Mouse (Mus musculus) skeletal muscle tissue, adult 2 months (tissue): ENCODE data around the gene Tm2d3.

Source experiments
- DNase-seq: peaks from one replicate; pipeline ENCODE4 v3.0.0-alpha.2; 2012; ENCODE audit warnings: low read depth, low spot score

Tm2d3 gene

DNA sequence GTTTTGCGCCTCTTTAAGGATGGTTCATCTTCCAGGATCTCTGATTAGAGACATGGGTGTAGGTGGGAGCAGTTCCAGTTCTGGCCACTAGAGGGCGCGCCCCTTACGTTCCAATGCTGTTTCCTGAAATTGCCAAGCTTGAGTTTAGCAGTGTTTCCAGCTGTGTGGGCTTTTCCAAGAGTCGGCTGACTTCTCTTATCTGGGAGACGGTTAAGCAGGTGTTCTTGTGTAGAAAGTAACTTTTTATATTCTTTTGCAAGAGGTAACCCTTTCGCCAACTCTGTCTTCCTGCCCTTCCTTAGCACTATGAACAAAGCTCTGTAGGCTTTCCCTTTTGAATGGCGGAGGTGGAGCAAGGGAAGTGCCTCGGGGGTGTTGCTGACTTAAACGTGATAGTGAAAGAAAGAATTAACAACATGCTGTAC lies 13.9 kb downstream of the Tm2d3 start:
- DNase-seq: peak; percentile 58

- DNase-seq: no peak
Observed at GRCm38 (mm10) chr7:65708506-65708905, 17.5 kb downstream of the Tm2d3 start.

DNA sequence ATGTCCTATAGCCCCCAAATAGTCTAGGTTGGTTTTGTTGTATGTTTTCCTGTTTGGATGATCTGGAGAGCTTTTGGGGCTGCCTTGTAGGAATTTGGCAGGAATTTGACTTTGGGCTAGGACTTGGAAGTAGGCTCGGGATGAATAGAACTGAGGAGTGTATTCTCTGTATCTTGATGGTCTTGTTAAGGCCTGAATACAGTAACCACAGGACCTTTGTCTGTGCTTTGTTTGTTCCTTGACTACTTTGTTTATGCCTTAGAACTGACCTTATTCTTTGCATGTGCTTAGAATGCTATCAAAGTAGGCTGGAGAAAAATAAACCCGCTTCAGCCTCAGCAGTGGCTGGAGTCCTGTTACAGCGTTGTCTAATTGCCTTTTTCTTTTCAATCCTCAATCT lies 19.3 kb downstream of the Tm2d3 start:
- DNase-seq: no peak

GRCm38 (mm10) chr7:65713782-65714181 lies 22.8 kb downstream of the Tm2d3 start:
- no peak for DNase-seq

DNA sequence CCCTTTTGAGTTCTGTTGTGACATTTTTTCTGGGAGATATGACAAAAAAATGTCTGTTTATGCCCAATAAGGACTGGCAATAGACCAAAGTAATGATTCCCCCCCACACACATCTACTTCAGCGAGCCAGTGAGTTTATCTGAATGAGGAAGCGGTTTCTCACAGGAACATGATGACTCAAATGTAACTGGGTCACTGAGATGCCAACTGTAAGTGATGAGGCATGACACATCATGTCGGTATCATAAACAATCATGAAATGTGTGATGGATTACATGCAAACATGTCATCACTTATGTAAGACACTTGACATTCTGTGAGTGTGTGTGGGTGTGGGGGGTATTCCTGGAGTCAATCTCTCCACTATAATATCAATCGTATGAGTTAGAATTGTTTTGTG lies 23.3 kb downstream of the Tm2d3 start:
- no peak for DNase-seq

DNA sequence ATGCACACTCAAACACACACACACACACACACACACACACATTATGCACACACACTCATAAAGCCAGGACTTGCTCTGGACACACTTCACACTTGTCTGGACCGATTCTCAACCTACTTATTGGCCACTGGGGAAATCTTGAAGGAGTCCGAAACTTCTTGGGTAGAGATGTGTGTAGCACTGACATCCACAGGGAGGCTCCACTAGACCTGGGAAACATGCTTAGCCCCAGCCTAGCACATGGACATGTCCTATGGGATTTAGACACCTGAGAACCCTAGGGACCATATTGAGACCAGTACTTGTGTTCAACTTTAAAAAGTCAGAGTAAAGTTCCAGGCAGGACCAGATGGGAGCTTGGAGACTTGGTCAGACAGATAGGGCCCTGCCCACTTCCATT lies 43.1 kb downstream of the Tm2d3 start:
- no peak for DNase-seq

DNA sequence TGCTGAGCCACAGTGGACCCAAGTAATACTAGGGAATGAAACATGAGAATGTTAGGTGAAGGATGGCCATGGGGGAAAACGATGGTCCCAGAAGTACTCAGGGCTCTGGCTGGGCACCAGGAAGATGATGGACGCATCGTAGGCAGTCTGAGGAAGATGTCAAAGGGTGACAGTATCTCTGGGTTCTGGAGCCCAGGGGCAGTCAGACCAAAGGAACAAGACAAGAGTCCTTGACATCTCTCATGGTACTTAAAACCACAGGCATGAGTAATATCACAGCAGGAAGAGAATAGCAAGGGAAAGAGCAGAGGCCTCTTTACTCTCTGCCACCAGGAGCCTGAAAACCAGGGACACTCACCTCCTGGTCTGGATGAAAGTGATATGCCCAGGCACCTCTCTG lies 44.3 kb downstream of the Tm2d3 start:
- DNase-seq: no peak

- peak; percentile 43 for DNase-seq
Observed at GRCm38 (mm10) chr7:65737286-65738040, 46.5 kb downstream of the Tm2d3 start.

DNA sequence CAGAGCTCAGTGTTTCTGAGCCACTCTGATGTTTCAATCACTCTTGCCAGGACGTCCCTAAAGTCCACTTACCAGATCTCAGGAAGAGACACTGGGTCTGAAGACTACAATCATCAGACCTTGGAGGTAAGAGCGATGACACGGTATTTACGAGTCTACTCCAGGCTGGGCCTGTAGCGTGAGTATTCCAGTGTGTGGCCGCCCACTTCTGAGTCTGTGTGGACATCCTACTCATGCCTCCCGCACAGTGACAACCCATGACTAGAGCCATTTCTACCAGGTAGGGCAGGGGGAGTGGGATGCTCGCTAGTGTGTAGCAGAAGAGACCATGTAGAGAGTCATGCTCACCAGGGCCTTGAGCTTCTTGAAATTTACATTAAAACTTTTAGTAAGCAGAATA lies 51.9 kb downstream of the Tm2d3 start:
- no peak for DNase-seq

DNA sequence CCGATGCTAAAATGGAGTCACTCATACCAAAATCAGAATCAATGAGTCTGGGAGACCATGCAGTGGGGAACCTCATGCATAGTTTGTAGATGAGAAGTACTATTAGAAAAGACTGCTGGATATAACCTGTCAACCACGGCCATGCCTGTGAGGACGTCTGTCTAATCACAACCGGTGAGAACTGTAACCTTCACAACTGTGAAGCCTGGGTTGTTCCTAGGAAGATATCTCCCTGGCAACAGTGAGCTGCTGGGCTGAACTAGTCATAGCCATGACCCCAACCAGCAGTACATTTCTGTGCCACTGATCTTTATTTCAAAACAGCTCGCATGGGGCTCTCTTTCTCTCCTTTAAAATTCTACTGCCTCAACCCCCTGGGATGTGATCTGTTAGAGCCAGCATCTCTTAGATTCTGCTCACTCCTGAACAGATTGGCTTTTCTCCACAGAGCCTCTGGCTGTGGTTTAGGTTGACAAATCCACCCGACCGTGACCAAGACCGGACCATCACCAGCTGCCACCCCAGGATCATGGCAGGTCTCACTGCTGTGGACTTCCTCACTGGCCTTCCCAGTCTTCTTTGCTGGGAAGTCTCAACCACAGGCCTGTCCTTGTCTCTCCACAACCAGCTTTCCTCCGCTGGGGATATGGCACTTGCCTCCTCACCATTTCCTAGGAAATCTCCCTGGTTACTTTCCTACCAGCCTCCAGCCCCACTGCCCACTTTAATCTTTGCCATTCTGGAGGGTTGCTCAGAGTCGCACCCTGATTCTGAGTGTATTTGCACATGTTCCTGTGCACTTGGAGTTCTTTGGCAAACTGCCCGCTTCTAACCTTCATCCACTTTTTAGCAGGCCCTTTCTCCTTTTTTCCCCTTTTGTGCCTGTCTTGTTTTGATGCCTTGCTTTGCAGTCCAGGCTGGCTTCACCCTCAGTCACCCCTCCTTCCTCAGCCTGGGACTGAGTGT lies 57.3 kb downstream of the Tm2d3 start:
- DNase-seq: no peak
